Mouse (Mus musculus): Measurements from ENCODE around the gene Mid2.

- TF ChIP-seq TAL1 (IDR thresholded peaks at IDR 0.05; ENCODE audit: low read length), result no peak
- no peak for TF ChIP-seq GATA1 (IDR thresholded peaks at IDR 0.05; ENCODE audit: low read length)
Observed at GRCm38 (mm10) chrX:140675444-140675843, 11.0 kb downstream of the Mid2 start.

Measured in erythroblast, embryonic 14.5 days (primary cell).